Mouse (Mus musculus) heart, adult 2 months (tissue): ENCODE data around the gene Pou5f1.
"Not testable (repeated sequence)": the region's sequence is repeated elsewhere in the genome, so short reads cannot be mapped to it uniquely, and the experiment has no call there.

ENCODE experiments used
- CTCF ChIP-seq: fragments of 200-600 bp; IDR thresholded peaks from 2 replicates; pipeline ENCODE4 v1.8.1; 2022; ENCODE audit warnings: antibody characterized with exemption, mild to moderate bottlenecking, moderate library complexity
- EP300 ChIP-seq: fragments of 200-500 bp; IDR thresholded peaks from 2 replicates; pipeline ENCODE4 v1.6.1; 2011; ENCODE audit warnings: low read depth, low read length, control low read depth; ENCODE audit not compliant: insufficient read depth
- POLR2A ChIP-seq: fragments of 200-500 bp; IDR thresholded peaks from 2 replicates; pipeline ENCODE4 v1.6.1; 2011; ENCODE audit warnings: mild to moderate bottlenecking, low read depth, low read length, control low read depth; ENCODE audit not compliant: insufficient read depth

GRCm38 (mm10) chr17:35465651-35466050 is 40.2 kb upstream of the Pou5f1 start:
- TF ChIP-seq CTCF: peak; percentile 57
- TF ChIP-seq EP300, POLR2A: not testable (repeated sequence)
